Comparison of ENCODE assay signal across 13 mouse cellular contexts in genomic region chr4:88496321-88497018, GRCm38 (mm10). TPM values are rescaled to one million over a fixed set of nuclear protein-coding genes. Genes with fewer than 3 reads are reported as not detected.
A peak's percentile ranks its signal among the peaks of the same experiment; 100 is the strongest.
DNase-seq lines count a peak whose midpoint lies in the region; ATAC-seq and TF ChIP-seq lines count a peak whose summit lies in the region.
"Had no signal": no experiment of that assay in that cellular context is flagged by ENCODE, and none has a peak within 500 bp of the region (broad histone marks: within the 10 kb centered on the region; RNA-seq: fewer than 3 reads in every experiment).

No protein-coding gene starts in this region.

- H3K4me3 ChIP-seq in lung, adult 2 months (replicated peaks; ENCODE audit: extremely low read depth, low read depth, low read length): no peak overlapping the region
- H3K4me3 ChIP-seq in hindbrain, embryonic 12.5 days: no peak overlapping the region
- H3K4me3 ChIP-seq: liver, embryonic 13.5 days; midbrain, embryonic 15.5 days had no signal

- no peak for TF ChIP-seq CTCF in lung, adult 2 months (IDR thresholded peaks at IDR 0.05; ENCODE audit: insufficient read depth, low read length)

- peaks cover 3% of the 10 kb centered on the region; the same call in 1 of the 2 replicates for H3K4me1 ChIP-seq in lung, adult 2 months (ENCODE audit: control insufficient read depth, insufficient read depth, low read length)
- no peaks in the 10 kb centered on the region for H3K4me1 ChIP-seq in hindbrain, embryonic 12.5 days
- H3K4me1 ChIP-seq: liver, embryonic 13.5 days; midbrain, embryonic 15.5 days had no signal

- DNase-seq in lung, adult 18-20 months: peak; percentile 20 to 42
- no peak for DNase-seq in lung, adult 2 months
- DNase-seq in heart, postnatal 4 days: peak; percentile 29
- peak; percentile 59 to 61 for DNase-seq in kidney, postnatal 25 days
- DNase-seq in embryo, embryonic 9.5 days (ENCODE audit: extremely low spot score): no peak
- DNase-seq in neural tube, embryonic 10.5 days (ENCODE audit: extremely low spot score, low spot score): no peak
- DNase-seq: adrenal gland, postnatal 10 days; cerebellum, adult 9-11 months; liver, embryonic 13.5 days had no signal

- H3K36me3 ChIP-seq in hindbrain, embryonic 12.5 days: no peaks in the 10 kb centered on the region
- H3K36me3 ChIP-seq: liver, embryonic 13.5 days; midbrain, embryonic 15.5 days had no signal

- H3K9me3 ChIP-seq in hindbrain, embryonic 12.5 days (replicated peaks): no peaks in the 10 kb centered on the region
- H3K9me3 ChIP-seq: liver, embryonic 13.5 days; midbrain, embryonic 15.5 days had no signal

- no peaks in the 10 kb centered on the region for H3K27me3 ChIP-seq in hindbrain, embryonic 12.5 days
- H3K27me3 ChIP-seq: liver, embryonic 13.5 days; midbrain, embryonic 15.5 days had no signal

- ATAC-seq in hindbrain, embryonic 12.5 days (ENCODE audit: low FRiP score): no peak
- ATAC-seq: midbrain, embryonic 15.5 days had no signal

- no peak for TF ChIP-seq POLR2A in lung, adult 2 months (IDR thresholded peaks at IDR 0.05; ENCODE audit: borderline replicate concordance, extremely low read depth, low read depth, low read length)

- WGBS in lung, adult 2 months: 40% methylated on average over 6 of the region's 6 CpGs
- 83% methylated on average over 6 of the region's 6 CpGs for WGBS in hindbrain, embryonic 12.5 days

- H3K9ac ChIP-seq in hindbrain, embryonic 12.5 days: no peak overlapping the region
- H3K9ac ChIP-seq: liver, embryonic 13.5 days; midbrain, embryonic 15.5 days had no signal

- H3K27ac ChIP-seq in hindbrain, embryonic 12.5 days: no peak overlapping the region
- H3K27ac ChIP-seq: liver, embryonic 13.5 days; midbrain, embryonic 15.5 days had no signal

- H3K4me2 ChIP-seq in hindbrain, embryonic 12.5 days (replicated peaks): no peak overlapping the region
- H3K4me2 ChIP-seq: liver, embryonic 13.5 days; midbrain, embryonic 15.5 days had no signal

RNA-seq across cellular contexts. Expression of gene Ifnb1, which starts 26.1 kb away (rescaled TPM):
- not detected in 2 replicates for polyA plus RNA-seq in lung, adult 2 months (2012; rRNA removed)
- not detected for total RNA-seq in heart, postnatal 4 days (2021)
- not detected in 2 replicates for polyA plus RNA-seq in hindbrain, embryonic 12.5 days (2016; fragmentation: Nextera tagmentation; extraction: Ambion mirVana)
- total RNA-seq: adrenal gland, postnatal 10 days; gastrocnemius, adult 8-10 months had no signal
- polyA plus RNA-seq: liver, embryonic 13.5 days; midbrain, embryonic 15.5 days; testis, adult 2 months had no signal

RNA-seq across cellular contexts. Expression of gene Hacd4, which starts 57.7 kb away (rescaled TPM):
- polyA plus RNA-seq in lung, adult 2 months (2012; rRNA removed): 2.6 and 3.6 TPM in 2 replicates
- 1 to 10 TPM; 4.7 to 4.8 TPM for total RNA-seq in heart, postnatal 4 days (2021)
- polyA plus RNA-seq in hindbrain, embryonic 12.5 days (2016; fragmentation: Nextera tagmentation; extraction: Ambion mirVana): 3.9 TPM in 2 replicates

Comparison
In these comparisons a context has a peak if more than half of its experiments do, and no peak if none do; other contexts are left out.
1. DNase-seq: peak in lung, adult 18-20 months (2 of 2), heart, postnatal 4 days (single experiment) and kidney, postnatal 25 days (2 of 2); none in lung, adult 2 months (single experiment), embryo, embryonic 9.5 days (single experiment) and neural tube, embryonic 10.5 days (single experiment).